Mouse (Mus musculus): Measurements from ENCODE around the gene Ercc1. TPM values are rescaled to one million over a fixed set of nuclear protein-coding genes. Genes with fewer than 3 reads are reported as not detected.

Ercc1 gene
- total RNA-seq, 2 experiments from 2014 or later: 4.6 to 8.6 TPM

GRCm38 (mm10) chr7:19402535-19403112 lies 58.0 kb downstream of the Ercc1 start:
- ATAC-seq (replicated peaks; ENCODE audit: low FRiP score, poor library complexity, severe bottlenecking): no peak

- ATAC-seq (replicated peaks; ENCODE audit: low FRiP score, poor library complexity, severe bottlenecking): no peak
These were observed 59.2 kb downstream of the Ercc1 start, which contains the start of gene Klc3 for GRCm38 (mm10) chr7:19403731-19404296. Gene Klc3, minus strand, starts transcription at chr7:19404104.

GRCm38 (mm10) chr7:19404476-19404875 lies 59.9 kb downstream of the Ercc1 start, which contains the start of gene Ckm:
Gene Ckm, plus strand, starts transcription at chr7:19404776.
- no peak for ATAC-seq (replicated peaks; ENCODE audit: low FRiP score, poor library complexity, severe bottlenecking)

GRCm38 (mm10) chr7:19405417-19405816 lies 60.8 kb downstream of the Ercc1 start:
- peak; percentile 78 for ATAC-seq (replicated peaks; ENCODE audit: low FRiP score, poor library complexity, severe bottlenecking)

Other genes starting within 250 kb of the Ercc1 start
- not detected in 2 replicates for gene Gm4969, start 226.4 kb upstream of the Ercc1 start, total RNA-seq (2015; ENCODE audit: low replicate concordance)
- 0.28 TPM in 1 of 2 replicates, not detected in the other for gene Gm4969, start 226.4 kb upstream of the Ercc1 start, total RNA-seq (2017; ENCODE audit: low replicate concordance)
- gene Fbxo46, start 224.9 kb upstream of the Ercc1 start, total RNA-seq (2015; ENCODE audit: low replicate concordance): 0.21 and 0.77 TPM in 2 replicates
- gene Fbxo46, start 224.9 kb upstream of the Ercc1 start, total RNA-seq (2017; ENCODE audit: low replicate concordance): 2.1 and 2.5 TPM in 2 replicates
- 1.3 and 6.7 TPM in 2 replicates for gene Qpctl, start 195.5 kb upstream of the Ercc1 start, total RNA-seq (2015; ENCODE audit: low replicate concordance)
- 0.70 and 1.3 TPM in 2 replicates for gene Qpctl, start 195.5 kb upstream of the Ercc1 start, total RNA-seq (2017; ENCODE audit: low replicate concordance)
- gene Snrpd2, start 195.1 kb upstream of the Ercc1 start, total RNA-seq (2015; ENCODE audit: low replicate concordance): 15.0 TPM in 2 replicates
- 20.2 and 22.0 TPM in 2 replicates for gene Snrpd2, start 195.1 kb upstream of the Ercc1 start, total RNA-seq (2017; ENCODE audit: low replicate concordance)
- 0.42 TPM in 1 of 2 replicates, not detected in the other for gene Gipr, start 178.7 kb upstream of the Ercc1 start, total RNA-seq (2015; ENCODE audit: low replicate concordance)
- not detected in 2 replicates for gene Gipr, start 178.7 kb upstream of the Ercc1 start, total RNA-seq (2017; ENCODE audit: low replicate concordance)
- 1.5 and 2.1 TPM in 2 replicates for gene Eml2, start 168.4 kb upstream of the Ercc1 start, total RNA-seq (2015; ENCODE audit: low replicate concordance)
- gene Eml2, start 168.4 kb upstream of the Ercc1 start, total RNA-seq (2017; ENCODE audit: low replicate concordance): 2.8 and 3.7 TPM in 2 replicates
- gene Gpr4, start 132.2 kb upstream of the Ercc1 start, total RNA-seq (2015; ENCODE audit: low replicate concordance): 0.19 TPM in 1 of 2 replicates, not detected in the other
- gene Gpr4, start 132.2 kb upstream of the Ercc1 start, total RNA-seq (2017; ENCODE audit: low replicate concordance): not detected in 2 replicates
- gene Opa3, start 116.4 kb upstream of the Ercc1 start, total RNA-seq (2015; ENCODE audit: low replicate concordance): 6.5 and 7.7 TPM in 2 replicates
- gene Opa3, start 116.4 kb upstream of the Ercc1 start, total RNA-seq (2017; ENCODE audit: low replicate concordance): 2.1 and 5.6 TPM in 2 replicates
- gene Vasp, start 73.0 kb upstream of the Ercc1 start, total RNA-seq (2015; ENCODE audit: low replicate concordance): 34.6 and 35.9 TPM in 2 replicates
- gene Vasp, start 73.0 kb upstream of the Ercc1 start, total RNA-seq (2017; ENCODE audit: low replicate concordance): 32.5 and 56.6 TPM in 2 replicates
- gene Ppm1n, start 64.7 kb upstream of the Ercc1 start, total RNA-seq (2015; ENCODE audit: low replicate concordance): not detected in 2 replicates
- gene Ppm1n, start 64.7 kb upstream of the Ercc1 start, total RNA-seq (2017; ENCODE audit: low replicate concordance): not detected in 2 replicates
- gene Rtn2, start 62.2 kb upstream of the Ercc1 start, total RNA-seq (2015; ENCODE audit: low replicate concordance): not detected in 2 replicates
- gene Rtn2, start 62.2 kb upstream of the Ercc1 start, total RNA-seq (2017; ENCODE audit: low replicate concordance): not detected in 2 replicates
- gene Fosb, start 34.7 kb upstream of the Ercc1 start, total RNA-seq (2015; ENCODE audit: low replicate concordance): 2.9 and 3.1 TPM in 2 replicates
- gene Fosb, start 34.7 kb upstream of the Ercc1 start, total RNA-seq (2017; ENCODE audit: low replicate concordance): 2.2 and 3.8 TPM in 2 replicates
- 1.2 and 1.9 TPM in 2 replicates for gene Cd3eap, start 14.7 kb downstream of the Ercc1 start, total RNA-seq (2015; ENCODE audit: low replicate concordance)
- gene Cd3eap, start 14.7 kb downstream of the Ercc1 start, total RNA-seq (2017; ENCODE audit: low replicate concordance): 2.6 and 5.7 TPM in 2 replicates
- gene Ppp1r13l, start 15.0 kb downstream of the Ercc1 start, total RNA-seq (2015; ENCODE audit: low replicate concordance): 0.19 and 3.3 TPM in 2 replicates
- not detected in 2 replicates for gene Ppp1r13l, start 15.0 kb downstream of the Ercc1 start, total RNA-seq (2017; ENCODE audit: low replicate concordance)
- gene Ercc2, start 37.2 kb downstream of the Ercc1 start, total RNA-seq (2015; ENCODE audit: low replicate concordance): 1.3 and 2.7 TPM in 2 replicates
- 11.4 and 18.0 TPM in 2 replicates for gene Ercc2, start 37.2 kb downstream of the Ercc1 start, total RNA-seq (2017; ENCODE audit: low replicate concordance)
- not detected in 2 replicates for gene Klc3, start 59.3 kb downstream of the Ercc1 start, total RNA-seq (2015; ENCODE audit: low replicate concordance)
- gene Klc3, start 59.3 kb downstream of the Ercc1 start, total RNA-seq (2017; ENCODE audit: low replicate concordance): not detected in 2 replicates
- not detected in 2 replicates for gene Ckm, start 60.0 kb downstream of the Ercc1 start, total RNA-seq (2015; ENCODE audit: low replicate concordance)
- gene Ckm, start 60.0 kb downstream of the Ercc1 start, total RNA-seq (2017; ENCODE audit: low replicate concordance): not detected in 2 replicates
- 1.9 and 5.2 TPM in 2 replicates for gene Mark4, start 114.0 kb downstream of the Ercc1 start, total RNA-seq (2015; ENCODE audit: low replicate concordance)
- 1.7 and 2.8 TPM in 2 replicates for gene Mark4, start 114.0 kb downstream of the Ercc1 start, total RNA-seq (2017; ENCODE audit: low replicate concordance)
- gene Exoc3l2, start 118.6 kb downstream of the Ercc1 start, total RNA-seq (2015; ENCODE audit: low replicate concordance): not detected in 2 replicates
- gene Exoc3l2, start 118.6 kb downstream of the Ercc1 start, total RNA-seq (2017; ENCODE audit: low replicate concordance): not detected in 2 replicates
- 3.5 and 4.2 TPM in 2 replicates for gene Bloc1s3, start 163.6 kb downstream of the Ercc1 start, total RNA-seq (2015; ENCODE audit: low replicate concordance)
- gene Bloc1s3, start 163.6 kb downstream of the Ercc1 start, total RNA-seq (2017; ENCODE audit: low replicate concordance): 0.84 and 1.5 TPM in 2 replicates
- gene Trappc6a, start 163.6 kb downstream of the Ercc1 start, total RNA-seq (2015; ENCODE audit: low replicate concordance): 17.9 and 18.8 TPM in 2 replicates
- gene Trappc6a, start 163.6 kb downstream of the Ercc1 start, total RNA-seq (2017; ENCODE audit: low replicate concordance): 2.7 and 7.8 TPM in 2 replicates
- gene Nkpd1, start 173.1 kb downstream of the Ercc1 start, total RNA-seq (2015; ENCODE audit: low replicate concordance): not detected in 2 replicates
- gene Nkpd1, start 173.1 kb downstream of the Ercc1 start, total RNA-seq (2017; ENCODE audit: low replicate concordance): not detected in 2 replicates
- gene Ppp1r37, start 218.3 kb downstream of the Ercc1 start, total RNA-seq (2015; ENCODE audit: low replicate concordance): 12.5 and 13.3 TPM in 2 replicates
- gene Ppp1r37, start 218.3 kb downstream of the Ercc1 start, total RNA-seq (2017; ENCODE audit: low replicate concordance): 22.9 and 37.9 TPM in 2 replicates
- not detected in 2 replicates for gene Zfp296, start 232.5 kb downstream of the Ercc1 start, total RNA-seq (2015; ENCODE audit: low replicate concordance)
- 0.84 TPM in 1 of 2 replicates, not detected in the other for gene Zfp296, start 232.5 kb downstream of the Ercc1 start, total RNA-seq (2017; ENCODE audit: low replicate concordance)
- gene Gemin7, start 232.8 kb downstream of the Ercc1 start, total RNA-seq (2015; ENCODE audit: low replicate concordance): 32.0 and 46.7 TPM in 2 replicates
- gene Gemin7, start 232.8 kb downstream of the Ercc1 start, total RNA-seq (2017; ENCODE audit: low replicate concordance): 10.2 and 13.5 TPM in 2 replicates